Mouse (Mus musculus) thymus, adult 18-20 months (tissue): ENCODE data around the gene Rps19bp1.
A peak's percentile ranks its signal among the peaks of the same experiment; 100 is the strongest.

Experiments used
- DNase-seq, 2 experiments: peaks; one replicate each; pipeline ENCODE4 v3.0.0; 2022; ENCODE audit warnings: mixed read lengths in 2 of 2

Gene Rps19bp1

GRCm38 (mm10) chr15:80263610-80264575 lies at the start of gene Rps19bp1:
Gene Rps19bp1, minus strand, starts transcription at chr15:80264315.
- DNase-seq: peak; percentile 79 to 85

GRCm38 (mm10) chr15:80306146-80306545 lies 42.0 kb upstream of the Rps19bp1 start:
- no peak for DNase-seq

GRCm38 (mm10) chr15:80304188-80304587 lies 40.1 kb upstream of the Rps19bp1 start:
- no peak for DNase-seq

- no peak for DNase-seq
Measured at GRCm38 (mm10) chr15:80303779-80304178, 39.7 kb upstream of the Rps19bp1 start.

- no peak for DNase-seq
Measured at GRCm38 (mm10) chr15:80297146-80297545, 33.0 kb upstream of the Rps19bp1 start.

- DNase-seq: peak; percentile 69 to 71
Measured at GRCm38 (mm10) chr15:80289436-80289835, 25.3 kb upstream of the Rps19bp1 start.

- DNase-seq: no peak
Measured at GRCm38 (mm10) chr15:80288036-80288435, 23.9 kb upstream of the Rps19bp1 start.

GRCm38 (mm10) chr15:80286851-80287415 lies 22.8 kb upstream of the Rps19bp1 start, which contains the start of gene Cacna1i:
Gene Cacna1i, plus strand, starts transcription at chr15:80287238.
- no peak for DNase-seq

GRCm38 (mm10) chr15:80280646-80281045 lies 16.5 kb upstream of the Rps19bp1 start:
- no peak for DNase-seq

GRCm38 (mm10) chr15:80279053-80279452 lies 14.9 kb upstream of the Rps19bp1 start:
- no peak for DNase-seq

- no peak for DNase-seq
Measured at GRCm38 (mm10) chr15:80278121-80278759, 14.1 kb upstream of the Rps19bp1 start.

- no peak for DNase-seq
Measured at GRCm38 (mm10) chr15:80277625-80278024, 13.5 kb upstream of the Rps19bp1 start.

GRCm38 (mm10) chr15:80277107-80277506 lies 13.0 kb upstream of the Rps19bp1 start:
- DNase-seq: no peak

- DNase-seq: no peak
Measured at GRCm38 (mm10) chr15:80271858-80272396, 7.8 kb upstream of the Rps19bp1 start.

GRCm38 (mm10) chr15:80266281-80266680 lies 2.2 kb upstream of the Rps19bp1 start:
- peak in 1 of 2 experiments; percentile 39 for DNase-seq

GRCm38 (mm10) chr15:80261100-80261499 lies 3.0 kb downstream of the Rps19bp1 start:
- no peak for DNase-seq

- DNase-seq: peak; percentile 35 to 47
Measured at GRCm38 (mm10) chr15:80260677-80261076, 3.4 kb downstream of the Rps19bp1 start.

GRCm38 (mm10) chr15:80259406-80260045 lies 4.6 kb downstream of the Rps19bp1 start:
- DNase-seq: no peak

- no peak for DNase-seq
Measured at GRCm38 (mm10) chr15:80258240-80259170, 5.6 kb downstream of the Rps19bp1 start.

GRCm38 (mm10) chr15:80257602-80258239 lies 6.4 kb downstream of the Rps19bp1 start:
- DNase-seq: no peak
